Mouse (Mus musculus): ENCODE data around the gene Tsnax. TPM values are rescaled to one million over a fixed set of nuclear protein-coding genes. Genes with fewer than 3 reads are reported as not detected.

Tsnax gene
- polyA plus RNA-seq, 1 experiment from 2014 or later, result 125 TPM

GRCm38 (mm10) chr8:125068146-125068905, 55.5 kb downstream of the Tsnax start:
- peaks cover 8% of the 10 kb centered on the region; the same call in 1 of the 2 replicates for H3K4me1 ChIP-seq
- 82% methylated on average over 6 of the region's 6 CpGs for WGBS
- no peaks in the 10 kb centered on the region for H3K9me3 ChIP-seq (replicated peaks)
- H3K4me3 ChIP-seq (replicated peaks), result no peak overlapping the region
- H3K36me3 ChIP-seq, result no peaks in the 10 kb centered on the region
- H3K9ac ChIP-seq, result no peak overlapping the region
- 0 out of 2 replicates have a peak overlapping the region, but pooled peaks have one; percentile 59 for H3K27ac ChIP-seq (replicated peaks)
- H3K4me2 ChIP-seq (replicated peaks), result no peak overlapping the region
- ATAC-seq (ENCODE audit: insufficient number of reproducible peaks, low FRiP score, low TSS enrichment, low read depth), result no peak
- no peaks in the 10 kb centered on the region for H3K27me3 ChIP-seq

DNA sequence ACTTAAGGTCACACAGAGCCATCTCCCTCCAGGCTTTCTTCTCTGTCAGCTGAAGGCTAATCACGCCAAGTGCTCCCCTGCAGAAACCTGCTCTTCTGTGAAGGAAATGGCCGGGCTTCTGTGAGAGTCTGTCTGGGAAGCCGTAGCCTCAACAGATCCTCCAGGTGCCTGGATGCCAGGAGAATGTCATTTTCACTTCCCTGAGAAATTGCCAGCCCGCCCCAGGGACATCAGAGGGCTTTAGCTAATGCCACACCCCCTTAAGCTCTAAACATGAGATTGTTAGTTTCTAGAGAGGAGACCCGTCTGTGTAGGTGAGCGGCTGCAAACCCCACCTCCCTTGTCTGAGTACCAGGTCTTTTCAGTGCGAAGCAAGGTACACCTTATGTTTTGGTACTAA, 56.5 kb downstream of the Tsnax start:
- WGBS, result 66% methylated on average over 7 of the region's 7 CpGs
- no peak for ATAC-seq (ENCODE audit: insufficient number of reproducible peaks, low FRiP score, low TSS enrichment, low read depth)
- no peak overlapping the region for H3K4me2 ChIP-seq (replicated peaks)

DNA sequence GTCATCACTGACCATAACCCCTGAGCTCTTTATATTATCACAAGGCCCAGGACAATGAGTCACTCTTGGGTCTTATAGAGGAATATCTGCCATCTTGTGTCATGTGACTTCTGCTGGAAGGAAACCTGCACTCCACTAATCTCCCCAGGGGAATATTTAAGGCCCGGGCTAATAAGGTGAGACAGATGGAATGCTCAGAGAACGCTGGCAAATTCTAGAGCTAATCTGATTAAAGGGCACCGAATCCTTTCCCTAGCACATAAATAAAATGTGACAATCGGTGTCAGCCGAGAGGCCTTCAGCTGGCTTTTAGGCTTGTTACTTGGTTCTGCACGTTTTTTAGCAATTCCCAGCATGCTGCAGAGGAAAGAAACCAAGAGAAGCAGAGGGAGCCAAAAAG, 56.9 kb downstream of the Tsnax start:
- WGBS, result 34% methylated on average over 6 of the region's 6 CpGs

More for the DNA sequence above, 56.5 kb downstream of the Tsnax start:
- H3K36me3 ChIP-seq, result no peaks in the 10 kb centered on the region
- H3K9ac ChIP-seq, result no peak overlapping the region
- no peaks in the 10 kb centered on the region for H3K27me3 ChIP-seq
- H3K4me1 ChIP-seq, result peaks cover 8% of the 10 kb centered on the region; the same call in 1 of the 2 replicates
- H3K27ac ChIP-seq (replicated peaks), result no peak overlapping the region
- no peaks in the 10 kb centered on the region for H3K9me3 ChIP-seq (replicated peaks)
- no peak overlapping the region for H3K4me3 ChIP-seq (replicated peaks)

GRCm38 (mm10) chr8:125074141-125074540, 61.3 kb downstream of the Tsnax start:
- H3K4me1 ChIP-seq, result no peaks in the 10 kb centered on the region
- no peak overlapping the region for H3K4me3 ChIP-seq (replicated peaks)
- H3K27ac ChIP-seq (replicated peaks), result no peak overlapping the region
- WGBS, result 92% methylated on average over 10 of the region's 10 CpGs
- no peaks in the 10 kb centered on the region for H3K36me3 ChIP-seq
- no peak for ATAC-seq (ENCODE audit: insufficient number of reproducible peaks, low FRiP score, low TSS enrichment, low read depth)
- no peak overlapping the region for H3K9ac ChIP-seq
- H3K4me2 ChIP-seq (replicated peaks), result no peak overlapping the region
- no peaks in the 10 kb centered on the region for H3K9me3 ChIP-seq (replicated peaks)
- H3K27me3 ChIP-seq, result no peaks in the 10 kb centered on the region

More for the DNA sequence above, 56.9 kb downstream of the Tsnax start:
- Histone ChIP-seq H3K27ac (replicated peaks) (no peak overlapping the region), H3K4me1 (peaks cover 8% of the 10 kb centered on the region; the same call in 1 of the 2 replicates), H3K4me2 (replicated peaks) (no peak overlapping the region), H3K27me3 (no peaks in the 10 kb centered on the region), H3K9ac (no peak overlapping the region), H3K4me3 (replicated peaks) (no peak overlapping the region), H3K9me3 (replicated peaks) (no peaks in the 10 kb centered on the region), H3K36me3 (no peaks in the 10 kb centered on the region)
- ATAC-seq (ENCODE audit: insufficient number of reproducible peaks, low FRiP score, low TSS enrichment, low read depth), result no peak

GRCm38 (mm10) chr8:125074581-125074980, 61.8 kb downstream of the Tsnax start:
- no peak overlapping the region for H3K4me2 ChIP-seq (replicated peaks)
- no peak overlapping the region for H3K27ac ChIP-seq (replicated peaks)
- 85% methylated on average over 2 of the region's 2 CpGs for WGBS
- no peak overlapping the region for H3K9ac ChIP-seq
- no peaks in the 10 kb centered on the region for H3K36me3 ChIP-seq
- H3K4me1 ChIP-seq, result no peaks in the 10 kb centered on the region
- H3K4me3 ChIP-seq (replicated peaks), result no peak overlapping the region
- no peaks in the 10 kb centered on the region for H3K9me3 ChIP-seq (replicated peaks)
- ATAC-seq (ENCODE audit: insufficient number of reproducible peaks, low FRiP score, low TSS enrichment, low read depth), result no peak
- no peaks in the 10 kb centered on the region for H3K27me3 ChIP-seq

GRCm38 (mm10) chr8:125075389-125075788, 62.6 kb downstream of the Tsnax start:
- Histone ChIP-seq H3K9me3 (replicated peaks) (no peaks in the 10 kb centered on the region), H3K4me1 (no peaks in the 10 kb centered on the region), H3K36me3 (no peaks in the 10 kb centered on the region), H3K4me2 (replicated peaks) (no peak overlapping the region), H3K4me3 (replicated peaks) (no peak overlapping the region), H3K27me3 (no peaks in the 10 kb centered on the region), H3K27ac (replicated peaks) (no peak overlapping the region), H3K9ac (no peak overlapping the region)
- WGBS, result 70% methylated on average over 4 of the region's 4 CpGs
- ATAC-seq (ENCODE audit: insufficient number of reproducible peaks, low FRiP score, low TSS enrichment, low read depth), result no peak

GRCm38 (mm10) chr8:125077326-125077725, 64.5 kb downstream of the Tsnax start:
- no peak overlapping the region for H3K9ac ChIP-seq
- no peak overlapping the region for H3K4me3 ChIP-seq (replicated peaks)
- H3K27ac ChIP-seq (replicated peaks), result no peak overlapping the region
- no peaks in the 10 kb centered on the region for H3K27me3 ChIP-seq
- no peaks in the 10 kb centered on the region for H3K36me3 ChIP-seq
- WGBS, result 62% methylated on average over 8 of the region's 8 CpGs
- no peak overlapping the region for H3K4me2 ChIP-seq (replicated peaks)
- no peaks in the 10 kb centered on the region for H3K9me3 ChIP-seq (replicated peaks)
- no peaks in the 10 kb centered on the region for H3K4me1 ChIP-seq
- ATAC-seq (ENCODE audit: insufficient number of reproducible peaks, low FRiP score, low TSS enrichment, low read depth), result no peak

GRCm38 (mm10) chr8:125078771-125079384, 66.1 kb downstream of the Tsnax start:
- Histone ChIP-seq H3K4me2 (replicated peaks) (no peak overlapping the region), H3K27ac (replicated peaks) (no peak overlapping the region), H3K9ac (no peak overlapping the region), H3K4me1 (peaks cover 4% of the 10 kb centered on the region; the same call in 1 of the 2 replicates), H3K9me3 (replicated peaks) (no peaks in the 10 kb centered on the region), H3K27me3 (no peaks in the 10 kb centered on the region), H3K4me3 (replicated peaks) (no peak overlapping the region), H3K36me3 (no peaks in the 10 kb centered on the region)
- no peak for ATAC-seq (ENCODE audit: insufficient number of reproducible peaks, low FRiP score, low TSS enrichment, low read depth)
- 37% methylated on average over 9 of the region's 9 CpGs for WGBS

DNA sequence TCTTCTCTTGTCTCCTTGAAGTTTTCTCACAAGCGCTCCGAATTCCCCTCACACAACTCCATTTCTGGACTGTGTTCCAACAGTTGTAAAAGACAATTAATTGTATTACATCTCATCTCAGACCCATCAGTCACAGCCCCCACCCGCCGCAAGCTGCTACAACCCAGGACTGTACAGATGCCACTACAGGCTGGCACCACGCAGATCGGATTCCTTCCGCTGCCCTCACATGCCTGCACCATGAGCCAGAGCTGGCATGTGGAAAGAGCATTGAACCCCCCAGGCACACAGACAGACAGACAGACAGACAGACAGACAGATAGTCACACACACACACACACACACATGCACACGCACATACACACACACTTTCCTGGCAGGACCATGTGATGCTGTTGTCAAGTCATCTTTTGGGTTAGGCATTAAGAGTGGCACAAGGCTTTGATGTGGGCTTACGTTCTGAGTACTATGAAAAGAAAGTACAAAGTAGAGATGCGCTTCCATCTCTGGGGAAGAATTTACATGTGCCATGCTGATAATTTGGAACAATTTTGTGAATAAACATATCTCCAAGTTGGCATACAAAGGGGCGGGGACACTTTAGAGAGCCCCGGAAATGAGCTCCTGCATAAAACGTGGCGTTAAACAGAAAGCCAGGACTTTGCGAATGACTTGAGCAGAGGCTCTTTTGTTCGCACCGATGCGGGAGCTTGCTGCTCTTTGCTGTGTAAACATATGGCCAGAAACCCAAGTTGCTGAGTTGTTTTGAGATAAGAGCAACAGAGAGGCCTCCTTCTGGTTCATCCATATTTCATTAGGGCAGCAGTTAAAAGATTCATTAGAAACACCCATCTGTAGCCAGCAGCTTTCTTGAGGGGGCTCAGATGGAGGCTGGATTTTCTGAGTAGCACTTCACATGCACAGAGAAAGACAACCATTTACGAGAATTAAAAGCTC, 67.9 kb downstream of the Tsnax start:
- ATAC-seq (ENCODE audit: insufficient number of reproducible peaks, low FRiP score, low TSS enrichment, low read depth), result no peak
- no peak overlapping the region for H3K4me2 ChIP-seq (replicated peaks)
- H3K4me1 ChIP-seq, result peaks cover 7% of the 10 kb centered on the region; the same call in 1 of the 2 replicates
- H3K36me3 ChIP-seq, result no peaks in the 10 kb centered on the region
- 82% methylated on average over 19 of the region's 19 CpGs for WGBS
- H3K27ac ChIP-seq (replicated peaks), result no peak overlapping the region
- H3K9me3 ChIP-seq (replicated peaks), result no peaks in the 10 kb centered on the region
- H3K9ac ChIP-seq, result no peak overlapping the region
- H3K27me3 ChIP-seq, result no peaks in the 10 kb centered on the region
- no peak overlapping the region for H3K4me3 ChIP-seq (replicated peaks)

- H3K27me3 ChIP-seq, result no peaks in the 10 kb centered on the region
- H3K9me3 ChIP-seq (replicated peaks), result no peaks in the 10 kb centered on the region
- H3K27ac ChIP-seq (replicated peaks), result peak overlapping the region; percentile 39
- ATAC-seq (ENCODE audit: insufficient number of reproducible peaks, low FRiP score, low TSS enrichment, low read depth), result no peak
- no peak overlapping the region for H3K9ac ChIP-seq
- H3K36me3 ChIP-seq, result no peaks in the 10 kb centered on the region
- 76% methylated on average over 4 of the region's 4 CpGs for WGBS
- H3K4me1 ChIP-seq, result peaks cover 7% of the 10 kb centered on the region; the same call in 1 of the 2 replicates
- H3K4me2 ChIP-seq (replicated peaks), result no peak overlapping the region
- H3K4me3 ChIP-seq (replicated peaks), result no peak overlapping the region
Measured at GRCm38 (mm10) chr8:125083746-125084145, 70.9 kb downstream of the Tsnax start.

Measured in embryonic facial prominence, embryonic 15.5 days (tissue).